Mouse (Mus musculus) C2C12 (cell line): ENCODE measurements around the gene Hist1h2ae.
"Not testable (repeated sequence)": the region's sequence is repeated elsewhere in the genome, so short reads cannot be mapped to it uniquely, and the experiment has no call there.

Experiments used
- CTCF ChIP-seq: IDR thresholded peaks from one replicate; pipeline ENCODE4 v1.5.1; 2011; ENCODE audit not compliant: control insufficient read depth, insufficient read depth, insufficient read length
- MYOD1 ChIP-seq: IDR thresholded peaks from one replicate; pipeline ENCODE4 v1.6.1; 2011; ENCODE audit warnings: low read depth; ENCODE audit not compliant: control insufficient read depth, insufficient read length
- USF1 ChIP-seq: IDR thresholded peaks from one replicate; pipeline ENCODE4 v1.6.1; 2011; ENCODE audit warnings: low read depth, mild to moderate bottlenecking, control low read depth, moderate library complexity

GRCm38 (mm10) chr13:23573034-23573897 lies 2.2 kb upstream of the Hist1h2ae start:
- not testable (repeated sequence) for TF ChIP-seq MYOD1, USF1, CTCF
